Mouse (Mus musculus) testis, adult 2 months (tissue): ENCODE measurements around the gene Pym1.

Source experiments
- CTCF ChIP-seq: fragments of 200-500 bp; IDR thresholded peaks from 2 replicates; pipeline ENCODE4 v1.5.1; 2012; ENCODE audit warnings: low read depth, mild to moderate bottlenecking, inconsistent platforms, low read length, moderate library complexity; ENCODE audit not compliant: control insufficient read depth, insufficient read depth, insufficient replicate concordance
- POLR2A ChIP-seq: fragments of 200-500 bp; IDR thresholded peaks from 2 replicates; pipeline ENCODE4 v1.6.1; 2012; ENCODE audit warnings: low read depth, mild to moderate bottlenecking, inconsistent platforms, low read length, moderate library complexity; ENCODE audit not compliant: control insufficient read depth

GRCm38 (mm10) chr10:128779011-128779795, 31.5 kb downstream of the Pym1 start:
- no peak for TF ChIP-seq CTCF
- no peak for TF ChIP-seq POLR2A
